Mouse (Mus musculus) cortical plate, adult 2 months (tissue): ENCODE results near the gene 2410002F23Rik.

Experiments
- CTCF ChIP-seq: fragments of 200-500 bp; IDR thresholded peaks from 2 replicates; pipeline ENCODE4 v1.5.1; 2011; ENCODE audit warnings: mild to moderate bottlenecking, control low read depth, low read length; ENCODE audit not compliant: insufficient read depth; ENCODE audit errors: extremely low read depth
- POLR2A ChIP-seq: fragments of 200-500 bp; IDR thresholded peaks from 2 replicates; pipeline ENCODE4 v1.6.1; 2011; ENCODE audit warnings: mild to moderate bottlenecking, low read length, control low read depth; ENCODE audit not compliant: insufficient read depth; ENCODE audit errors: extremely low read depth

DNA sequence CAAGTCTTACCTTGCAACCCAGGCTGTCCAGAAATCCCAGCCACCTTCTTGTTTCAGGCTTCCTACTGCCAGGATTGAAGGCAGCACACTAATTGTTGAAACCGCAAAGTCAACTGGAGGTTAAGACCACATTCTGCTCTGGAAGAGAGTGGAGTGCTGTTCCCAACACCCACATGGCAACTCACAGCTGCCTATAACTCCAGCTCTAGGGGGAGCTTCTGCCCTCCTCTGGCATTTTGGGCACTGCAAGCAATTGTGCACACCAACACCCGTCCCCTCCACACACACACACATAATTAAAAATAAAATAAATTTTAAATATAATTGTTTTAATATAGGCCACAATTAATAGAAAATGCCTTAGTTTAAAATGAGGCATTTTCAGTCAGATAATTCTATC is 5.4 kb upstream of the 2410002F23Rik start:
- TF ChIP-seq CTCF = no peak
- no peak for TF ChIP-seq POLR2A
